Mouse (Mus musculus) stomach, postnatal 0 days (tissue): ENCODE results near the gene Tmem132e. TPM values are rescaled to one million over a fixed set of nuclear protein-coding genes. Genes with fewer than 3 reads are reported as not detected.

Experiments
- ATAC-seq: fragments of 200-750 bp; cut with Nextera tagmentation; 2 replicates; pipeline ENCODE4 v1.8.0; 2017; ENCODE audit not compliant: low FRiP score, low TSS enrichment
- DNase-seq: peaks from one replicate; pipeline ENCODE4 v3.0.0-alpha.2; 2016; ENCODE audit warnings: low spot score
- H3K27ac ChIP-seq: fragments of 300-500 bp; sonication (generic); replicated peaks from 2 replicates; pipeline ENCODE4 v1.5.1; 2014; ENCODE audit warnings: mild to moderate bottlenecking, control low read depth
- H3K27me3 ChIP-seq: fragments of 300-500 bp; sonication (generic); 2 replicates; pipeline ENCODE4 v1.6.1; 2014; ENCODE audit warnings: low read length; ENCODE audit not compliant: control insufficient read depth, insufficient read depth
- H3K36me3 ChIP-seq: fragments of 300-500 bp; sonication (generic); 2 replicates; pipeline ENCODE4 v1.6.1; 2014; ENCODE audit warnings: low read length, mixed read lengths; ENCODE audit not compliant: control insufficient read depth, insufficient read depth
- H3K4me1 ChIP-seq: fragments of 300-500 bp; sonication (generic); replicated peaks from 2 replicates; pipeline ENCODE4 v1.6.1; 2014; ENCODE audit warnings: antibody characterized with exemption; ENCODE audit not compliant: control insufficient read depth, insufficient read depth
- H3K4me2 ChIP-seq: fragments of 300-500 bp; sonication (generic); replicated peaks from 2 replicates; pipeline ENCODE4 v1.6.1; 2014; ENCODE audit warnings: low read depth, mild to moderate bottlenecking, control low read depth, moderate library complexity
- H3K4me3 ChIP-seq: fragments of 300-500 bp; sonication (generic); 2 replicates; pipeline ENCODE4 v1.5.1; 2014; ENCODE audit warnings: low read depth, low read length, control low read depth
- H3K9ac ChIP-seq: fragments of 300-500 bp; sonication (generic); 2 replicates; pipeline ENCODE4 v1.6.1; 2014; ENCODE audit warnings: mild to moderate bottlenecking, low read length, control low read depth, mixed read lengths
- H3K9me3 ChIP-seq: fragments of 300-500 bp; sonication (generic); 2 replicates; pipeline ENCODE4 v1.6.1; 2016; ENCODE audit warnings: low read length; ENCODE audit not compliant: control insufficient read depth
- CTCF ChIP-seq: IDR thresholded peaks from 2 replicates; pipeline ENCODE4 v1.5.1; 2016; ENCODE audit warnings: antibody characterized with exemption, low read depth, mild to moderate bottlenecking, moderate library complexity
- EP300 ChIP-seq: optimal IDR thresholded peaks from 2 replicates; pipeline ENCODE3; 2016; ENCODE audit warnings: antibody characterized with exemption
- WGBS: fragments of 180-500 bp; shearing (Covaris S2); extraction: QIAGEN DNeasy Blood & Tissue Kit; methylation state at CpG from one replicate; pipeline ENCODE4 v1.1.7; 2014; 5-methylcytosine and 5-hydroxymethylcytosine counted together
- polyA plus RNA-seq: library from polyadenylated mRNA; unstranded; fragments of >200 nt; fragmentation: Nextera tagmentation; extraction: Ambion mirVana; gene quantifications from 2 replicates; pipeline ENCODE4 v1.2.1, GENCODE M21; 2015

Gene Tmem132e
- polyA plus RNA-seq, 1 experiment from 2014 or later = 0.17 TPM

DNA sequence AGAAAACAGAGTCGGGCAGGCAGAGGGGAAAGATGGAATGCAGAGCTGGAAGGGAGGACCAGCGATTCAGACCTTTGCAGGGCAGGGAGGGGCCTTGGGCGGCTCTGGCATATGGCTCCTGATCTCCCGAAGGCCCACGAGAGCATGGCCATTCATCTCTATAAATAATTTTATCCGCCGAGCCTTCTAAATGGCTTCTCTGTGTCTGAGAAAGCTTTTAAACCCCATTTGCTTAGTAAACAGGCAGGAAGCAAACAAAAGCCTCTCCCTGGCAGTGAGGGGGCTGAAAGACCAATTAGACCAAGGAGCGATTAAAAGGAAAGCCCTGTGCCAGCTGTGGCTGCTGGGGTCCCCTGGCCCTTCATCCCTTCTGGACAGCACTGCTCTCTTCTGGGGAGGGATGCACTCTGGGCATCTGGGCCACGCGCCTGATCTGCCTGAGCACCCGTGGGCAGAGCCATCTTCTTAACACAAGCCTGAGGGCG lies 84.5 kb downstream of the Tmem132e start:
- H3K36me3 ChIP-seq = no peaks in the 10 kb centered on the region
- 31% methylated on average over 12 of the region's 12 CpGs for WGBS
- no peaks in the 10 kb centered on the region for H3K4me1 ChIP-seq
- no peak overlapping the region for H3K4me2 ChIP-seq
- no peaks in the 10 kb centered on the region for H3K9me3 ChIP-seq
- H3K27me3 ChIP-seq = no peaks in the 10 kb centered on the region
- no peak overlapping the region for H3K27ac ChIP-seq
- ATAC-seq (no peak), DNase-seq (no peak)
- no peak overlapping the region for H3K9ac ChIP-seq
- H3K4me3 ChIP-seq = no peak overlapping the region
- TF ChIP-seq CTCF = no peak
- TF ChIP-seq EP300 = no peak

DNA sequence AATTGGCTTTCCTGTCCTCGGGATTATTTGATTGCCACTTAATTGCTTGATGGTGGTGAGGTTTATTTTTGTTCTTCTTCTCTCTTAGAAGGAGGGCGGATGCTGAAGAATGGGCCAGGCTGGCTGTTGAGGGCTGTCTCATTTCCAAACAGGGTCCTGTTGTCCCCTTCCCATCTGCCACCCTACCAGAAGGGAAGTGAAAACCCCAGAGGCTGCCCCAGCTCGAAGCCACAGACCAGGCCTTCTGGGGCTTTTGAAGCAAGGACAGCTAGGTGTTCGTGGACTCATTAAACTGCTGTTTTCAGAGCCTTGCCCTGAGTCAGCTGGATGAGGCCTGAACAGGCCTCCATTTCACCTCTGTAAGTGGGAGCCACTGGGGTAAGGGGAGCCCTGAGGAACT lies 87.4 kb downstream of the Tmem132e start:
- Histone ChIP-seq H3K36me3 (no peaks in the 10 kb centered on the region), H3K4me2 (no peak overlapping the region), H3K27ac (no peak overlapping the region), H3K4me1 (no peaks in the 10 kb centered on the region), H3K27me3 (no peaks in the 10 kb centered on the region), H3K9ac (no peak overlapping the region), H3K9me3 (no peaks in the 10 kb centered on the region), H3K4me3 (no peak overlapping the region)
- 68% methylated on average over 4 of the region's 4 CpGs for WGBS
- TF ChIP-seq EP300 (no peak), CTCF (no peak)
- ATAC-seq = no peak
- no peak for DNase-seq

DNA sequence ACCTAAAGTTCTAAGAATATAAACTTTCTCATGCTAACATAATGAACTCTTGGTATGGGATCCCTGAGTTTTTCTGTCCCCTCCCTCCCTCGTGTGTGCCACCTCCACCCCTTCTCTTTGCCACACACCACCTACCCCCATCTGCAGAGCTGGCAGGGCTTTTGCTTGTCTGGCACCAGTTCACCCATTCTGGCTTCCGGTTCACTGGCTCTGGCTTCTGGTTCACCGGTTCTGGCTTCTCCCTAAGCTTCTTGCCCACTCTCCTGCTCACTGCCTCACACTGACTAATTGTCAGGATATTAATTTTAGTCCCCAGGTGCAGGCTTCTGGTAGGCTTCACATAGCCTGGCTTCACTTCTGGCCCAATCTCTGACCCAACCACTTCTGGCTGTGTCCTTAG lies 88.7 kb downstream of the Tmem132e start:
- H3K4me1 ChIP-seq = no peaks in the 10 kb centered on the region
- H3K27ac ChIP-seq = no peak overlapping the region
- no peaks in the 10 kb centered on the region for H3K27me3 ChIP-seq
- no peak overlapping the region for H3K4me3 ChIP-seq
- H3K36me3 ChIP-seq = no peaks in the 10 kb centered on the region
- TF ChIP-seq CTCF = no peak
- TF ChIP-seq EP300 = no peak
- no peak overlapping the region for H3K9ac ChIP-seq
- 83% methylated on average over 3 of the region's 3 CpGs for WGBS
- no peak overlapping the region for H3K4me2 ChIP-seq
- H3K9me3 ChIP-seq = no peaks in the 10 kb centered on the region
- no peak for ATAC-seq
- DNase-seq = no peak

DNA sequence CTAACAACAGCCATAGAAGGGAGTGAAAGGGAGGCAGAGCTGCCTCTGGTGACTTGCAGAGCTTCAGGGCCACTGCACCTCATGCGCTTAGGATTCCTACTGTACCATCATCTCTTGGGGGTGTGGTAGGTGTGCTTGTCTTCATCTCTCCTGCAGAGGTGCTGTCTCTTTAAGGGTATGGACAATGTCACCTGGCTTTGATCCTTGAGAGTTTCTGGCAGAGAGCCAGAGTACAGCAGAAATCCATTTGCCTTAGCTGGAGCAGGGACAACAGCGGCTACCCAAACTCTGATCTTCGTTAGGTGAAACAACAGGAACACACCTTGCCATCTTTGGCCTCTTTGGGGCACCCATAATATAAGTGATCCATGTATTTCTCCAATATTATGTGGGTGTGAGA lies 92.2 kb downstream of the Tmem132e start:
- 61% methylated on average over 3 of the region's 3 CpGs for WGBS
- H3K4me3 ChIP-seq = no peak overlapping the region
- no peaks in the 10 kb centered on the region for H3K27me3 ChIP-seq
- no peak for DNase-seq
- no peak for ATAC-seq
- no peak for TF ChIP-seq EP300
- TF ChIP-seq CTCF = no peak
- no peak overlapping the region for H3K9ac ChIP-seq
- no peaks in the 10 kb centered on the region for H3K36me3 ChIP-seq
- H3K4me1 ChIP-seq = no peaks in the 10 kb centered on the region
- H3K27ac ChIP-seq = no peak overlapping the region
- no peak overlapping the region for H3K4me2 ChIP-seq
- no peaks in the 10 kb centered on the region for H3K9me3 ChIP-seq

DNA sequence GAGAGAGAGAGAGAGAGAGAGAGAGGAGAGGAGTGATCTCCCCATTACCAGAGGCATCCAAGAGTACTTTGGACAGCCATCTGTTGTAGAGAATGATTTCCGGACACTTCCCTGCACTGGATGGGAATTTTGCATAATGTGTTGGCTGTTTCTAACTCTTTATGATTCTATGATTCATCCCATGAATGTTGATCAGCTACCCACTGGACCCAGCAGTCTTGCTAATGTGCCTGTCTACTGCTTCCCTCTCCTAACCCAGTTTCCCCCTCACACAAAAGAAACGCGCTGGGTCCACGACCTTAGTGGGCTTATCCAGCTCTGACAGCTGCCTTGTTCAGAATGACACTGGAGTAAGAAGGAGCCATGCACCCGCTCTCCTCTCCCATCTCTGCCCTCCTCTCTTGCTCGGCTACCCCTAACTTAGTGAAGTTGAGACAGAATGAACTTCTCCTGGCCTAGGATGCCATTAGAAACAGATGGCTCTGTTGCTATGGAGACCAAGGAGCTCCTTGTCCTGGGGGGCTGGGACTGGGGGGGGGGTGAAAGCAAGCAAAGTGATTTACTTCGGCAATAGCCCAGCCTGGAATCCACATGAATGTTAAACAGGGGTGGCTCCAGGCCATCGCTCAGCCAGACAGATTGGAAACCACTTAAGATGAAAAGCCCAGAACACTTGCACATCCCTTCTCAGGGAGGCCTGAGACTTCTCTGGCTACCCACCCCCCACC lies 98.8 kb downstream of the Tmem132e start:
- no peaks in the 10 kb centered on the region for H3K9me3 ChIP-seq
- no peaks in the 10 kb centered on the region for H3K36me3 ChIP-seq
- H3K27ac ChIP-seq = no peak overlapping the region
- no peak for DNase-seq
- H3K4me1 ChIP-seq = no peaks in the 10 kb centered on the region
- 42% methylated on average over 8 of the region's 8 CpGs for WGBS
- H3K27me3 ChIP-seq = no peaks in the 10 kb centered on the region
- H3K4me3 ChIP-seq = no peak overlapping the region
- no peak for ATAC-seq
- no peak overlapping the region for H3K9ac ChIP-seq
- H3K4me2 ChIP-seq = no peak overlapping the region
- TF ChIP-seq EP300 = no peak
- TF ChIP-seq CTCF = no peak

DNA sequence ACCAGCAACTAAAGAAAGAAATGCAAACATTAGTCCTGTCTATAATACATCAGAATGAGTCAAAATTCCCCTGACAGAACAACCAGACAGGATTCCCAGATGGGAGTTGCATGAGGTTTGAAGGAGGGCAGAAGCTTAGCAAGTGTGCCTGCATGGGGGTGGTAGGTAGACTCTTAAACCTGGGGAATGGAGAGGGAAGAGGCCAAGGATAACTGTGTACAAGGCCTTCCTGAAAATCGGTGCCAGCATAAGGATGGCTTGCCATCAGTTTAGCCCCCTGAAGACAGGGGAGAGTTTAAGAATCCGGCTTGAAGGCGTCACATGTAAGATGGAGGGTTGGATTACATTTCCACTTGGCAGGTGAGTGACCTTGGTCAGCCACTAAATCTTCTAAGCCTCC lies 102.2 kb downstream of the Tmem132e start:
- Histone ChIP-seq H3K27me3 (no peaks in the 10 kb centered on the region), H3K4me1 (no peaks in the 10 kb centered on the region), H3K9ac (no peak overlapping the region), H3K4me3 (no peak overlapping the region), H3K36me3 (no peaks in the 10 kb centered on the region), H3K27ac (no peak overlapping the region), H3K4me2 (no peak overlapping the region), H3K9me3 (no peaks in the 10 kb centered on the region)
- DNase-seq (no peak), ATAC-seq (no peak)
- TF ChIP-seq CTCF = no peak
- no peak for TF ChIP-seq EP300
- 58% methylated on average over 3 of the region's 3 CpGs for WGBS

Other genes starting within 250 kb of the Tmem132e start
- gene Ccl1, start 83.2 kb upstream of the Tmem132e start, polyA plus RNA-seq = not detected in 2 replicates